Mouse (Mus musculus): ENCODE results near the gene Gfi1b. TPM values are rescaled to one million over a fixed set of nuclear protein-coding genes. Genes with fewer than 3 reads are reported as not detected.

The Gfi1b gene
- polyA plus RNA-seq, 1 experiment from 2014 or later: 3.4 TPM

DNA sequence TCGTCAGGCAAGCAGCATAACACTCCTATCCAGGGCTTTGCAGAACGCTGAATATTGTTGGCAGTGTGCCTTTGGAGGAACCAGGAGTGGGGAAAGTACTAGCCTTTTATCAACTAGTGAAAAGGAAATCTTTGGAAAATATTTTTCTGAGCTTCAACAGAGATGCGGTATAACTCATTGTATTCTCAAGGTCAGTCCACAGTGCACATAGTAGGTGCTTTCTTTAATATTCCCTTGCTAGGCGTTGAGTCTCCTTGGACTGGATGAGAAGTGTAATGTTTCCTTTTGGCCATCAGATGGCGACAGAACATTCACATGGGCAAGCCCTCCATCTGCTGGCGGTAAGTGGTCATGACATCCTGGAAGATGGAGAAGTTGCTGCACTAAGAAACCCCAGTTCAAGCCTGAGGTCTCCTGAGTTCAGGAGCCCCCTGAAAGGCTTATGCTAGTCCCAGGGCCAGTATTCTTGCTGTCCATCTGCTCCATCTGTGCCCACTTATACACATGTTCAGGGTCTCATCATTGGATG is 36.7 kb downstream of the Gfi1b start:
- H3K4me3 ChIP-seq: no peak overlapping the region
- peaks cover 10% of the 10 kb centered on the region for H3K36me3 ChIP-seq
- no peaks in the 10 kb centered on the region for H3K27me3 ChIP-seq (ENCODE audit: insufficient read depth, poor library complexity, severe bottlenecking)
- 22% methylated on average over 6 of the region's 6 CpGs for WGBS
- no peaks in the 10 kb centered on the region for H3K9me3 ChIP-seq
- H3K27ac ChIP-seq: no peak overlapping the region
- H3K4me1 ChIP-seq (replicated peaks): peaks cover 24% of the 10 kb centered on the region
- DNase-seq (ENCODE audit: low spot score): peak; percentile 75

DNA sequence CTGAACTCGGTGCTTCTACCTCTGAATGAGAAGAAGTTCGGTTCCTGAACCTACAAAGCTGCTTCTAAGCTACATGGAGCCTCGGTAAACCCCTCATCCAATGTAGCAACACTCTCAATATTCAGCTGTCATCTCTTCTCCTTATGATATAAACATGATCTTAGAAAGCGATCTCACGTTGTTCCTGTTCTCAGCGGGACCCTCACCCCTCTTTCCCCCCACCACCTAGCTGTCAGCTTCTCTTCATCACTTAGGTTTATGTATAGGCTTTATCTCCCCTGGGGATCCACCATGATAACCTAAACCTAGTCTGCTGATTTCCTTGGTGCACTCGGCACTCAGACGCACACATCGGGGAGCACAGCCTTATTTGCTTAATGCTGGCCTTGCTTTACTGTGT is 38.1 kb downstream of the Gfi1b start, which contains the start of gene Gtf3c5:
Gtf3c5 (minus strand) TSS at position 101 of the 400 bp plus-strand sequence.
- H3K36me3 ChIP-seq: peaks cover 25% of the 10 kb centered on the region
- 77% methylated on average over 9 of the region's 9 CpGs for WGBS
- peaks cover 24% of the 10 kb centered on the region for H3K4me1 ChIP-seq (replicated peaks)
- H3K9me3 ChIP-seq: no peaks in the 10 kb centered on the region
- H3K27me3 ChIP-seq (ENCODE audit: insufficient read depth, poor library complexity, severe bottlenecking): no peaks in the 10 kb centered on the region
- DNase-seq (ENCODE audit: low spot score): no peak
- H3K27ac ChIP-seq: peak within 1 kb of the TSS; percentile 97
- H3K4me3 ChIP-seq: peak within 1 kb of the TSS; percentile 82

DNA sequence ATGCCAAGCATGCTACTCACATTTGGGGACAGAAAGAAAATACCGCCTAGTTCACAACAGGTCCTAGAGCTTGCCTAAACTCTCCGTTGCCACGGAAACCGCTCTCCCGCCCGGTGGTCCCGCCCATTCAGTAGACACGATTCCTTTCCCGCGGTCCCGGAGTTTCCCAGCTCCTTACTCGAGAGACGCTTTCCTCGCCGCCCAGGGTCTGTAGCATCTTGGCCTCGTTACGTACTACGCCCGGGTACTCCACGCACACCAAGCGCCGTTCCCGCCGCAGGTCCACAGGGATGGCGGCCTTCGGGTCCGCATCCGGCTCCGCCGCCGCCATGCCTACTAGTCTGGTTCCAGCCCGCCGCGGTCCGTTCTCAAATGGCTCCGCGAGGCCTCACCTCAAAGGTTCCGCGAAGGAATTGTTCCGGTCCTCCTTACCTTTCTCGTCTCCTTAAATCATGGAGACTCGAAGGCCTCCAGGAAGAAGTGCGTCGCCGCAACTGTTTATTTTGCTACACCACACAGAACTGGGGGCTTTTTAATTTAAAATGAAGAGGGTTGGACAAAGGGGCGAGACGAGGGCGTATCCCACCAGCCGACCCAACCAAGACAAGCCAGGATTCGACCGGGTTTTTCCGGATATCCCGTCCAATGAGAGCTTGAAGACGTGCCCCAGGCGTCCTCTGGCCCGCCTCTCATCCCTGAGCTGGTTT is 39.0 kb downstream of the Gfi1b start:
- H3K4me3 ChIP-seq: peak overlapping the region; percentile 82
- H3K27ac ChIP-seq: peak overlapping the region; percentile 97
- peak; percentile 91 for DNase-seq (ENCODE audit: low spot score)
- no peaks in the 10 kb centered on the region for H3K27me3 ChIP-seq (ENCODE audit: insufficient read depth, poor library complexity, severe bottlenecking)
- H3K4me1 ChIP-seq (replicated peaks): peaks cover 24% of the 10 kb centered on the region
- H3K9me3 ChIP-seq: no peaks in the 10 kb centered on the region
- under 1% methylated on average over 56 of the region's 56 CpGs for WGBS
- peaks cover 34% of the 10 kb centered on the region for H3K36me3 ChIP-seq

DNA sequence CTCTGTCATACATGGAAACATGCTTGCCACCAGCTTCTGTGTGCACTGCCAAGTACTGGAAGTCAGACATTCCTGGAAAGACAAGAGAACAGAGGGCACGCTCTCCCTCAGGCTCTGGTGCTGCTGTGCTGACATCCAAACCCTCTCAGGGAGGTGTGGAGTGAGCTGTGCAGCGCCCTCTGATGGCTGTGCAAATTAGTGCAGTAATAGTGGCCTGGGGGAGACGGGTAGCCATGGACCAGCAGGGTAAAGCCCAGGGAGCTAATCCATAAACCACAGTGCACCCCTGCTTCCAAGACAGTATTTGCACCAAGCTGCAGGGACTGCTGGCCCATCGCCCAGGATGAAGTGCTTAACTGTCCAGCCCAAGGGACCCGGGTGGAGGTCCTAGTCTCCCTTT is 43.8 kb downstream of the Gfi1b start:
- Histone ChIP-seq H3K4me3 (no peak overlapping the region), H3K9me3 (no peaks in the 10 kb centered on the region), H3K36me3 (peaks cover 82% of the 10 kb centered on the region), H3K4me1 (replicated peaks) (peaks cover 16% of the 10 kb centered on the region), H3K27ac (no peak overlapping the region), H3K27me3 (ENCODE audit: insufficient read depth, poor library complexity, severe bottlenecking) (no peaks in the 10 kb centered on the region)
- WGBS: 71% methylated on average over 5 of the region's 5 CpGs
- peak; percentile 25 for DNase-seq (ENCODE audit: low spot score)

DNA sequence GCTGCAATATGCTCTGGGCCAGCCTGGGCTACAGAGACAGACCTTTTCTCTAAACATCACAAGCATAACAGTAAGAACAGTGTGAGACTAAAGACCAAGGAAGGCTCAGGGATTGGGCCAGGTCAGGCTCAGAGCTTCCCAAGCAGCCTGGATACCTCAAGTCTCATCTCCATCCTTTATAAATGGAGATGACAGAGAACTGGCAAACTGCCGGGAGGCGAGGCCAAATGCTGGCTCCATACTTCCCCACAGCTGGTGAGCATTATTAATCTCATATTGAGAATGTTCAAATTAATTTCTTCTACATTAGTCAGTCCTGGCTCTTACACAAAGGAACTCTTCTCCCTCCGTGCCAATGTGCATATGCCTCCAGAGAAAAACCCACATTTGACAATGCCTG is 45.0 kb downstream of the Gfi1b start:
- H3K4me3 ChIP-seq: no peak overlapping the region
- H3K4me1 ChIP-seq (replicated peaks): peaks cover 11% of the 10 kb centered on the region
- DNase-seq (ENCODE audit: low spot score): no peak
- H3K27me3 ChIP-seq (ENCODE audit: insufficient read depth, poor library complexity, severe bottlenecking): no peaks in the 10 kb centered on the region
- no peaks in the 10 kb centered on the region for H3K9me3 ChIP-seq
- H3K27ac ChIP-seq: no peak overlapping the region
- H3K36me3 ChIP-seq: peaks cover 93% of the 10 kb centered on the region
- WGBS: 94% methylated on average over 3 of the region's 3 CpGs

DNA sequence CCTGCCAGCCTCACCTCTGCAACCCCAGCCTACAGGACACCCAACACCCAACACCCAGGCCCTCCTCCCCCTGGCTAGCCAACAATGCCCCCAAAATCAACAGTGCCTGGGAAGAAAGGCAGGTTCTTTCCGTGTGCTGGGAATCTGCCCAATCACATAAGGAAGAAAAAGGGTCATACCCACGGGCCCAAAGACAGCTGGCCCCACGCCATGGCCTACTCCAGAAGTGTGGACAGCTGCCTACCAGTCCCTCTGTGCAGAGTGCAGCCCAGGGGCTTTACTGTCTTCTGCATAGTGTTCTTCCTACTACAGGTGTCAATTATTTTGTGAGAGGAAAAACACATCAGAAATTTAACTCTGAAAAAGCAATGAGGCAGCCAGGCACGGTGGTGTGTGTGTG is 46.4 kb downstream of the Gfi1b start:
- H3K9me3 ChIP-seq: no peaks in the 10 kb centered on the region
- no peak for DNase-seq (ENCODE audit: low spot score)
- no peak overlapping the region for H3K27ac ChIP-seq
- no peak overlapping the region for H3K4me3 ChIP-seq
- peaks cover 100% of the 10 kb centered on the region for H3K36me3 ChIP-seq
- whole genome bisulfite sequencing: 93% methylated on average over 4 of the region's 4 CpGs
- H3K27me3 ChIP-seq (ENCODE audit: insufficient read depth, poor library complexity, severe bottlenecking): no peaks in the 10 kb centered on the region
- no peaks in the 10 kb centered on the region for H3K4me1 ChIP-seq (replicated peaks)

DNA sequence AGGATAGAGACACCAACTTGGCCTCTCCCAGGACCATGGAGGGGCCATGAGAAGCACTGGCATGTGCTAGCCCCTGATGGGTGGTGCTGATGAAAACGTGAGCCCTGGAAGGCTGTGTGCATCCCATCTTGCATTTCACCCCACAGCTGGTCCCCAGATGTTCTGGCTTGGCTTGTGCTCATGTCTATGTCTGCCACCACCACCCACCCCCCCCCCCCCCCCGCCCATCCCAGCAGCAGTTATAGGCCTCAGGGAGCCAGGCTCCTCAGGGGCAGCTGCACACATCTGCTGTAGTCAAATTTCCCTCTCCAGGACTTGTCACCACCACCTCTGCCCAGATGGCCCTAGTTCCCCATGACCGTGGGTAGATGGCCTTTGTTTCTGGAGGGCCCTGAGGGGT is 51.9 kb downstream of the Gfi1b start:
- WGBS: 76% methylated on average over 3 of the region's 3 CpGs
- Histone ChIP-seq H3K36me3 (peaks cover 100% of the 10 kb centered on the region), H3K27me3 (ENCODE audit: insufficient read depth, poor library complexity, severe bottlenecking) (no peaks in the 10 kb centered on the region), H3K4me1 (replicated peaks) (peaks cover 4% of the 10 kb centered on the region), H3K27ac (no peak overlapping the region), H3K9me3 (no peaks in the 10 kb centered on the region), H3K4me3 (no peak overlapping the region)
- peak; percentile 20 for DNase-seq (ENCODE audit: low spot score)

DNA sequence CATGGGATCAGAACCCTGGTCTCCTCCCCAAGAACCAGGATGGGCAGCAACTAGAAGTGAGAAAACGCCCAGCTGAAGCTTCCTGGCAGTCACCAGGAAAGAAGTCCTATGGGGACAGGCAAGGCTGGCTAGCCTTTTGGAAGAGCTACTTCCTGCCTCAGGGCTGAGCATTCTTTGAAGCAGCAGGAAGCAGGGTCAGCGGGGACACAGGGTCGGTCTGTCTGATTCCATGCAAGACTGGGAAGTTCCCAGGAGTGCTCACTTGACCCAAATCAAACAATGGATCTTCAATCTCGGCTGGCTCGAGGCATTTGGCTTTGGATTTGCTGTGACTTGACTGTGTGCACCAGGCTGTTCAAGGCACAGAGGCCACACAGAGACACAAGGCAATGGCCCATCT is 55.2 kb downstream of the Gfi1b start:
- H3K4me1 ChIP-seq (replicated peaks): peaks cover 4% of the 10 kb centered on the region
- no peak for DNase-seq (ENCODE audit: low spot score)
- H3K36me3 ChIP-seq: peaks cover 73% of the 10 kb centered on the region
- H3K4me3 ChIP-seq: no peak overlapping the region
- H3K9me3 ChIP-seq: no peaks in the 10 kb centered on the region
- H3K27ac ChIP-seq: peak overlapping the region; percentile 59; the same call in 1 of the 2 replicates
- H3K27me3 ChIP-seq (ENCODE audit: insufficient read depth, poor library complexity, severe bottlenecking): no peaks in the 10 kb centered on the region
- 64% methylated on average over 5 of the region's 5 CpGs for WGBS

DNA sequence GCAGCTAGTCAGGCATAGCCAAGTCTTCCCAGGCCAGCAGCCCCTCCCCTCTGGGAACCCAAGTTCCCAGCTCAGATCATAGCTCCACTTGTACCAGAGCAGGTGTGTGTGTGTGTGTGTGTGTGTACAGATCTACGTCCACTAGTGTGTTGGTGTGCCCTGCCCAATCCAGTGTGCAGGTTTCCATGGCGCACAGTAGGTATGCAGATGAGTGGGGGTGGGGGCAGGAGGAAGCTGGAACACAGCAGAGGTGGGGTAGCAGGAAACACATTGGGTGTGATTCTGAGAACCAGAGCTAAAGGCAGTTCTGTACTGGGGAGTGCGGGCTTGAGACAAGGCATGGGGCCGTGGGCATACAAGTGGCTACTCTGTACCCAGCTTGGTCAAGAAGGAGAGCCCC is 57.4 kb downstream of the Gfi1b start:
- Histone ChIP-seq H3K36me3 (peaks cover 51% of the 10 kb centered on the region), H3K9me3 (no peaks in the 10 kb centered on the region)
- 87% methylated on average over 4 of the region's 4 CpGs for WGBS

DNA sequence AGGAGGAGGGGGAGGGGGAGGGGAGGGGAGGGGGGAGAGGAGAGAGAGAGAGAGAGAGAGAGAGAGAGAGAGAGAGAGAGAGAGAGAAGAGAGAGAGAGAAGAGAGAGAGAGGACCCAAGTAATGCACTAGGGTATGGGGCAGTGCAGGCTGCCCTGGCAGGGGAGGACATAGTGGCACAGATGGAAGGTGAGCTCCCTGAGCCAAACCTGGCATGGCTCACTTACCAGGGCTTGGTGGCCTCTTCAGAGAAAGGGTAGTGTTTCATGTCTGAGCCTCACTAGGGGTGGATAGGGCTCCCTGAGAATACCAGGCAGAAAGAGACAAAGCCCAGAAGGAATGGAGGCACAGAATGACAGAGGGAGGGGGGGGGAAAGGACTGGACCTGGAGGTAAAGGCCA is 58.0 kb downstream of the Gfi1b start:
- Histone ChIP-seq H3K4me1 (replicated peaks) (peaks cover 4% of the 10 kb centered on the region; the same call in 1 of the 2 replicates), H3K27ac (no peak overlapping the region), H3K4me3 (no peak overlapping the region), H3K27me3 (ENCODE audit: insufficient read depth, poor library complexity, severe bottlenecking) (no peaks in the 10 kb centered on the region), H3K36me3 (peaks cover 45% of the 10 kb centered on the region), H3K9me3 (no peaks in the 10 kb centered on the region)
- no peak for DNase-seq (ENCODE audit: low spot score)

More for the DNA sequence above, 57.4 kb downstream of the Gfi1b start:
- no peak for DNase-seq (ENCODE audit: low spot score)
- Histone ChIP-seq H3K27me3 (ENCODE audit: insufficient read depth, poor library complexity, severe bottlenecking) (no peaks in the 10 kb centered on the region), H3K4me1 (replicated peaks) (peaks cover 4% of the 10 kb centered on the region; the same call in 1 of the 2 replicates), H3K27ac (no peak overlapping the region), H3K4me3 (no peak overlapping the region)

DNA sequence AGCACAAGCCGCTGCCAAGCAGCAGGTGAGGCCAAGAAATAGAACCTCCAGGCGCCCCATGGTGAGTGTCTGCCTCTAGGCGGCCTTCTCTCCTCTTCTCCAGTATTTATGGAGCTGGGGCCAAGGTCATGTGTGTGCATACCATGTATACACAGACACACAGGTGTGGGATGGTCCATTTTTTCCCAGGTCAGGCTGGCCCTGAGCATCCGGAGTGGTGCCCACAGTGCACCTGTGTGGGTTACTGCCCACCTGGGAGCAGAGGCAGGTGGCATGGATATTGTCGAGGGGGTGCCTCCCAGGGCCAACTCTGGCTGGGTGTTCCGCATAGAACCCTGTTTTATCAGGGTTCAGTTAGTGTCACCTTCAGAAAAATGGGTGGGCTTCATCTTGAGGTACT is 58.5 kb downstream of the Gfi1b start, which contains the start of gene Cel:
Cel (minus strand) TSS at position 101 of the 400 bp plus-strand sequence.
- 74% methylated on average over 6 of the region's 6 CpGs for WGBS
- Histone ChIP-seq H3K4me1 (replicated peaks) (peaks cover 4% of the 10 kb centered on the region; the same call in 1 of the 2 replicates), H3K36me3 (peaks cover 40% of the 10 kb centered on the region), H3K27me3 (ENCODE audit: insufficient read depth, poor library complexity, severe bottlenecking) (no peaks in the 10 kb centered on the region), H3K4me3 (no peak within 1 kb of the TSS), H3K9me3 (no peaks in the 10 kb centered on the region), H3K27ac (no peak within 1 kb of the TSS)
- DNase-seq (ENCODE audit: low spot score): no peak

Measured in hindbrain, embryonic 10.5 days (tissue).